Mouse (Mus musculus) yolk sac, embryonic 10.5 days (tissue): Measurements from ENCODE around the gene Tex12.

ENCODE experiments used
- DNase-seq: peaks from one replicate; pipeline ENCODE4 v3.0.0-alpha.2; 2017; ENCODE audit warnings: low spot score

Gene Tex12

DNA sequence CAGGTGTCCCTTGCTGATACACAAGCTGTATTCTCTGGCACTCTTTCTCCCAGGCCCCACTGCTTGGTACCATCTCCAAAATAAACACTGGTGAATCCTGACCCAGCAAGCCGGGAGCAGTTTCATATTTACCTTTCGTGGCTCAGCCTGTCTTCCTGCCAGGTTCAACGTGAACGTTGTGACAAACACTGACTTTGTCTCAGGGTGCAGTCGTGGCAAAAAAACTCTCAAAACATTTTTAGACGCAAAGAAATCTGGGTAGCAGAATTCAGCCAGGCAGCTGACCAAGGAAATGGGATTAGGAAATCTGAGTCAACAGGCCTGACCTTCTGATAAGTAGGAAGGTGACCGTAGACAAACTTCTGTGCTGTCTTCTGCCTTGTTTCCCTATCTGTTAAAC lies 53.6 kb downstream of the Tex12 start:
- peak; percentile 76 for DNase-seq
